Mouse (Mus musculus) brain, embryonic 18.5 days (tissue): Measurements from ENCODE around the gene Klhl35.

Experiments used
- DNase-seq: peaks from one replicate; pipeline ENCODE4 v3.0.0-alpha.2; 2012; ENCODE audit warnings: low read depth, low spot score

Klhl35 gene

GRCm38 (mm10) chr7:99465811-99466210, at the start of gene Klhl35:
Gene Klhl35, plus strand, starts transcription at chr7:99466004.
- DNase-seq = no peak

GRCm38 (mm10) chr7:99419311-99419710, 46.5 kb upstream of the Klhl35 start:
- no peak for DNase-seq

GRCm38 (mm10) chr7:99421006-99421405, 44.8 kb upstream of the Klhl35 start:
- DNase-seq = no peak

- DNase-seq = no peak
Observed at GRCm38 (mm10) chr7:99424538-99425155, 41.2 kb upstream of the Klhl35 start.

- DNase-seq = no peak
Observed at GRCm38 (mm10) chr7:99425706-99426105, 40.1 kb upstream of the Klhl35 start.

GRCm38 (mm10) chr7:99427031-99427430, 38.8 kb upstream of the Klhl35 start:
- no peak for DNase-seq

- no peak for DNase-seq
Observed at GRCm38 (mm10) chr7:99427987-99428386, 37.8 kb upstream of the Klhl35 start.

GRCm38 (mm10) chr7:99428836-99429235, 37.0 kb upstream of the Klhl35 start:
- no peak for DNase-seq

- DNase-seq = no peak
Observed at GRCm38 (mm10) chr7:99429786-99430185, 36.0 kb upstream of the Klhl35 start.

GRCm38 (mm10) chr7:99430246-99430645, 35.6 kb upstream of the Klhl35 start:
- DNase-seq = no peak

GRCm38 (mm10) chr7:99432248-99432647, 33.6 kb upstream of the Klhl35 start:
- DNase-seq = no peak

- no peak for DNase-seq
Observed at GRCm38 (mm10) chr7:99432863-99433262, 32.9 kb upstream of the Klhl35 start.

- DNase-seq = no peak
Observed at GRCm38 (mm10) chr7:99434672-99435250, 31.0 kb upstream of the Klhl35 start.

- no peak for DNase-seq
Observed at GRCm38 (mm10) chr7:99436530-99436929, 29.3 kb upstream of the Klhl35 start.

- DNase-seq = no peak
Observed at GRCm38 (mm10) chr7:99438881-99439280, 26.9 kb upstream of the Klhl35 start.

GRCm38 (mm10) chr7:99441534-99442072, 24.2 kb upstream of the Klhl35 start:
- DNase-seq = no peak

GRCm38 (mm10) chr7:99443164-99443563, 22.6 kb upstream of the Klhl35 start:
- no peak for DNase-seq

- DNase-seq = no peak
Observed at GRCm38 (mm10) chr7:99444012-99444411, 21.8 kb upstream of the Klhl35 start.

GRCm38 (mm10) chr7:99445833-99446232, 20.0 kb upstream of the Klhl35 start:
- no peak for DNase-seq

- no peak for DNase-seq
Observed at GRCm38 (mm10) chr7:99447323-99447722, 18.5 kb upstream of the Klhl35 start.

- DNase-seq = no peak
Observed at GRCm38 (mm10) chr7:99448619-99449018, 17.2 kb upstream of the Klhl35 start.

- no peak for DNase-seq
Observed at GRCm38 (mm10) chr7:99449063-99449462, 16.7 kb upstream of the Klhl35 start.

GRCm38 (mm10) chr7:99449751-99450150, 16.1 kb upstream of the Klhl35 start:
- no peak for DNase-seq
